In the genomic region with DNA sequence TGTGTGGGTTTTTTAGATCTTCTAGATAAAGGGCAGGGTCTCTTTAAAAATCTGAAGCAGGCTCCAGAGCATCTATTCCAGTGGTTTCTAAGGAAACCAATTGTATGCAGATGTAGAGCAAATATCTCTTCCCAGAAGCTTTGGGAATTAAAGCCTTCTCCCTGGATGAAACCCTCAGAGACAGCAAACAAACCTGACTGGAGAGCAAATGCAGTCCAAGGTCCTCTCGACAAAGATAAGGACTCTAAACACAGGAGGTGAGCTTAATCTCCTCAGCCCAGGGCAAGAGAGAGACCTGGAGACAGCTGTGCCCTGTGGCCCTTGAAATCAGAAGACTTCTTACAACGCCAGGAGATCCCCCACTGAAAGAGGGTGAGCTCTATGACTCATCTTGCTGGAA, we compare ENCODE assay signal across 11 mouse cellular contexts. TPM values are rescaled to one million over a fixed set of nuclear protein-coding genes. Genes with fewer than 3 reads are reported as not detected.
DNase-seq lines count a peak whose midpoint lies in the region; ATAC-seq and TF ChIP-seq lines count a peak whose summit lies in the region.
"Had no signal": no experiment of that assay in that cellular context is flagged by ENCODE, and none has a peak within 500 bp of the region (broad histone marks: within the 10 kb centered on the region; RNA-seq: fewer than 3 reads in every experiment).

No protein-coding gene starts in this region.

- no peaks in the 10 kb centered on the region for H3K9me3 ChIP-seq in limb, embryonic 14.5 days (ENCODE audit: control insufficient read depth, low read length)
- H3K9me3 ChIP-seq in limb, embryonic 10.5 days (replicated peaks) = no peaks in the 10 kb centered on the region
- no peaks in the 10 kb centered on the region for H3K9me3 ChIP-seq in hindbrain, embryonic 14.5 days (ENCODE audit: control insufficient read depth, low read length)
- H3K9me3 ChIP-seq: megakaryocyte, embryonic 14.5 days had no signal

- 21% methylated on average over 2 of the region's 2 CpGs for WGBS in limb, embryonic 14.5 days
- WGBS in limb, embryonic 10.5 days = 32% methylated on average over 2 of the region's 2 CpGs
- 10% methylated on average over 2 of the region's 2 CpGs for WGBS in hindbrain, embryonic 14.5 days

- no peak overlapping the region for H3K4me3 ChIP-seq in limb, embryonic 14.5 days (replicated peaks; ENCODE audit: low read length)
- H3K4me3 ChIP-seq in limb, embryonic 10.5 days = no peak overlapping the region
- H3K4me3 ChIP-seq in hindbrain, embryonic 14.5 days (replicated peaks; ENCODE audit: low read length) = no peak overlapping the region
- H3K4me3 ChIP-seq: megakaryocyte, embryonic 14.5 days had no signal

- H3K27ac ChIP-seq in limb, embryonic 14.5 days (replicated peaks; ENCODE audit: low read depth, low read length) = 0 out of 2 replicates have a peak overlapping the region, but pooled peaks have one; percentile 28
- H3K27ac ChIP-seq in limb, embryonic 10.5 days = no peak overlapping the region
- peak overlapping the region; percentile 82 for H3K27ac ChIP-seq in hindbrain, embryonic 14.5 days

- no peak for ATAC-seq in limb, embryonic 14.5 days (ENCODE audit: low FRiP score, low read depth)
- no peak for ATAC-seq in hindbrain, embryonic 14.5 days (ENCODE audit: low FRiP score)
- peak; percentile 84 for ATAC-seq in megakaryocyte-erythroid progenitor cell, adult 5-6 weeks (replicated peaks; ENCODE audit: low FRiP score, low TSS enrichment, poor library complexity, severe bottlenecking)

- no peaks in the 10 kb centered on the region for H3K27me3 ChIP-seq in limb, embryonic 14.5 days (ENCODE audit: control insufficient read depth, insufficient read depth, low read length)
- H3K27me3 ChIP-seq in limb, embryonic 10.5 days (ENCODE audit: low read depth, poor library complexity, severe bottlenecking) = no peaks in the 10 kb centered on the region
- H3K27me3 ChIP-seq in hindbrain, embryonic 14.5 days (ENCODE audit: control insufficient read depth, insufficient read depth, low read length) = no peaks in the 10 kb centered on the region
- H3K27me3 ChIP-seq: megakaryocyte, embryonic 14.5 days had no signal

- H3K36me3 ChIP-seq in limb, embryonic 14.5 days (ENCODE audit: control insufficient read depth, insufficient read depth, low read length) = 0 out of 2 replicates have a peak, but pooled peaks cover 2% of the 10 kb centered on the region
- peaks cover 9% of the 10 kb centered on the region for H3K36me3 ChIP-seq in limb, embryonic 10.5 days
- no peaks in the 10 kb centered on the region for H3K36me3 ChIP-seq in hindbrain, embryonic 14.5 days (replicated peaks; ENCODE audit: control insufficient read depth, insufficient read depth)

- peaks cover 34% of the 10 kb centered on the region for H3K4me1 ChIP-seq in limb, embryonic 14.5 days (ENCODE audit: control insufficient read depth, insufficient read depth, low read length)
- H3K4me1 ChIP-seq in limb, embryonic 10.5 days = peaks cover 69% of the 10 kb centered on the region
- H3K4me1 ChIP-seq in hindbrain, embryonic 14.5 days (replicated peaks; ENCODE audit: control insufficient read depth, insufficient read depth, low read length) = peaks cover 48% of the 10 kb centered on the region

- DNase-seq in limb, embryonic 14.5 days (ENCODE audit: low spot score) = no peak
- DNase-seq in limb, embryonic 10.5 days (ENCODE audit: low spot score) = no peak
- DNase-seq in hindbrain, embryonic 14.5 days (ENCODE audit: low spot score) = no peak
- no peak for DNase-seq in embryo, embryonic 10.5 days (ENCODE audit: low spot score)
- DNase-seq in heart, adult 8-10 months (ENCODE audit: low spot score) = no peak
- DNase-seq in spleen, adult 18-20 months = no peak
- DNase-seq in lung, postnatal 4 days = no peak
- DNase-seq: kidney, postnatal 14 days; right cerebral cortex, adult 18-20 months had no signal

- no peak for TF ChIP-seq POLR2A in limb, embryonic 14.5 days (IDR thresholded peaks at IDR 0.05; ENCODE audit: borderline replicate concordance, extremely low read depth, insufficient read depth, insufficient read length)

- H3K4me2 ChIP-seq in limb, embryonic 14.5 days (replicated peaks; ENCODE audit: low read depth, low read length, severe bottlenecking) = no peak overlapping the region
- 0 out of 2 replicates have a peak overlapping the region, but pooled peaks have one; percentile 10 for H3K4me2 ChIP-seq in hindbrain, embryonic 14.5 days (replicated peaks)

- H3K9ac ChIP-seq in limb, embryonic 14.5 days (ENCODE audit: low read depth, low read length, severe bottlenecking) = no peak overlapping the region
- no peak overlapping the region for H3K9ac ChIP-seq in hindbrain, embryonic 14.5 days

RNA-seq across cellular contexts. Expression of gene Phf2, which starts 17.4 kb away (rescaled TPM):
- 40.3 and 41.9 TPM in 2 replicates for polyA plus RNA-seq in limb, embryonic 14.5 days (2012; rRNA removed)
- polyA plus RNA-seq in limb, embryonic 14.5 days (2014; fragmentation: Nextera tagmentation; extraction: Ambion mirVana) = 13.2 and 15.1 TPM in 2 replicates
- polyA plus RNA-seq in limb, embryonic 10.5 days (2016; fragmentation: Nextera tagmentation; extraction: Ambion mirVana) = 6.6 and 8.2 TPM in 2 replicates
- polyA plus RNA-seq in hindbrain, embryonic 14.5 days (2014; fragmentation: Nextera tagmentation; extraction: Ambion mirVana) = 10.8 and 11.2 TPM in 2 replicates
- 25.2 and 26.1 TPM in 2 replicates for total RNA-seq in megakaryocyte-erythroid progenitor cell, adult 5-6 weeks (2014; fragmentation: Nextera tagmentation)
- total RNA-seq in megakaryocyte-erythroid progenitor cell, adult 5-6 weeks (2017) = 6.1 and 10.9 TPM in 2 replicates
- total RNA-seq in heart, adult 8-10 months (2022) = 10 to 100 TPM; 26.8 to 31.5 (median 29.9) TPM
